Comparison of ENCODE assay signal across 9 mouse cellular contexts in genomic region chr10:60209237-60209636, GRCm38 (mm10). TPM values are rescaled to one million over a fixed set of nuclear protein-coding genes. Genes with fewer than 3 reads are reported as not detected.
A peak's percentile ranks its signal among the peaks of the same experiment; 100 is the strongest.
DNase-seq lines count a peak whose midpoint lies in the region; ATAC-seq lines count a peak whose summit lies in the region.
"Had no signal": no experiment of that assay in that cellular context is flagged by ENCODE, and none has a peak within 500 bp of the region (broad histone marks: within the 10 kb centered on the region; RNA-seq: fewer than 3 reads in every experiment).

No protein-coding gene starts in this region.

- H3K9ac ChIP-seq in kidney, embryonic 15.5 days = no peak overlapping the region
- H3K9ac ChIP-seq in forebrain, embryonic 12.5 days = no peak overlapping the region
- no peak overlapping the region for H3K9ac ChIP-seq in stomach, embryonic 16.5 days (ENCODE audit: low read length)

- intact Hi-C loops in heart, postnatal 10 days (cut with DNase I) = no loop called here
- intact Hi-C loops in left cerebral cortex, postnatal 10 days (cut with DNase I) = no loop called here

- DNase-seq in kidney, postnatal 36 days = no peak
- peak; percentile 83 for DNase-seq in adrenal gland, adult 8-10 months
- peak; percentile 89 to 92 for DNase-seq in heart, postnatal 10 days
- peak; percentile 44 to 80 for DNase-seq in left cerebral cortex, postnatal 10 days (ENCODE audit: extremely low spot score in 1 of 2, low spot score in 2 of 2)
- DNase-seq in ovary, adult 18-20 months (ENCODE audit: low spot score) = no peak

- H3K27ac ChIP-seq in kidney, embryonic 15.5 days = 0 out of 2 replicates have a peak overlapping the region, but pooled peaks have one; percentile 18
- 0 out of 2 replicates have a peak overlapping the region, but pooled peaks have one; percentile 36 for H3K27ac ChIP-seq in forebrain, embryonic 12.5 days
- peak overlapping the region; percentile 17; the same call in 1 of the 2 replicates for H3K27ac ChIP-seq in stomach, embryonic 16.5 days (ENCODE audit: low read length)

- WGBS in kidney, embryonic 15.5 days = 62% methylated on average over 5 of the region's 5 CpGs
- WGBS in forebrain, embryonic 12.5 days = 60% methylated on average over 5 of the region's 5 CpGs
- WGBS in stomach, embryonic 16.5 days = 48% methylated on average over 5 of the region's 5 CpGs

- no peak overlapping the region for H3K4me3 ChIP-seq in kidney, embryonic 15.5 days (replicated peaks)
- H3K4me3 ChIP-seq in forebrain, embryonic 12.5 days (replicated peaks) = no peak overlapping the region
- H3K4me3 ChIP-seq in stomach, embryonic 16.5 days (replicated peaks; ENCODE audit: low read length) = no peak overlapping the region
- H3K4me3 ChIP-seq: megakaryocyte, embryonic 14.5 days had no signal

- H3K9me3 ChIP-seq in kidney, embryonic 15.5 days (replicated peaks) = no peaks in the 10 kb centered on the region
- no peaks in the 10 kb centered on the region for H3K9me3 ChIP-seq in forebrain, embryonic 12.5 days
- H3K9me3 ChIP-seq in stomach, embryonic 16.5 days (replicated peaks; ENCODE audit: control insufficient read depth, low read length) = no peaks in the 10 kb centered on the region
- H3K9me3 ChIP-seq: megakaryocyte, embryonic 14.5 days had no signal

- peaks cover 39% of the 10 kb centered on the region for H3K4me1 ChIP-seq in kidney, embryonic 15.5 days
- peaks cover 53% of the 10 kb centered on the region for H3K4me1 ChIP-seq in forebrain, embryonic 12.5 days
- H3K4me1 ChIP-seq in stomach, embryonic 16.5 days (ENCODE audit: control insufficient read depth, insufficient read depth, low read length) = peaks cover 22% of the 10 kb centered on the region
- H3K4me1 ChIP-seq: megakaryocyte, embryonic 14.5 days had no signal

- H3K4me2 ChIP-seq in kidney, embryonic 15.5 days = no peak overlapping the region
- no peak overlapping the region for H3K4me2 ChIP-seq in forebrain, embryonic 12.5 days
- H3K4me2 ChIP-seq in stomach, embryonic 16.5 days (ENCODE audit: low read depth, low read length) = no peak overlapping the region

- no peak for ATAC-seq in kidney, embryonic 15.5 days (replicated peaks; ENCODE audit: low FRiP score)
- ATAC-seq in forebrain, embryonic 12.5 days (ENCODE audit: low FRiP score) = no peak
- ATAC-seq in stomach, embryonic 16.5 days (ENCODE audit: insufficient read depth, low FRiP score) = no peak; the same call in 1 of the 2 replicates

- H3K27me3 ChIP-seq in kidney, embryonic 15.5 days = no peaks in the 10 kb centered on the region
- H3K27me3 ChIP-seq in forebrain, embryonic 12.5 days = no peaks in the 10 kb centered on the region
- H3K27me3 ChIP-seq in stomach, embryonic 16.5 days (ENCODE audit: control insufficient read depth, insufficient read depth, low read length) = no peaks in the 10 kb centered on the region

- H3K36me3 ChIP-seq in kidney, embryonic 15.5 days = no peaks in the 10 kb centered on the region
- no peaks in the 10 kb centered on the region for H3K36me3 ChIP-seq in forebrain, embryonic 12.5 days (replicated peaks)
- H3K36me3 ChIP-seq in stomach, embryonic 16.5 days (ENCODE audit: control insufficient read depth, insufficient read depth, low read length) = no peaks in the 10 kb centered on the region

RNA-seq across cellular contexts. Expression of gene Chst3, which starts 9.8 kb away (rescaled TPM):
- 1.6 and 2.0 TPM in 2 replicates for polyA plus RNA-seq in kidney, embryonic 15.5 days (2015; fragmentation: Nextera tagmentation; extraction: Ambion mirVana)
- total RNA-seq in adrenal gland, adult 8-10 months (2022) = under 1 TPM; 0.70 to 1.00 (median 0.91) TPM
- 3.7 and 4.0 TPM in 2 replicates for polyA plus RNA-seq in forebrain, embryonic 12.5 days (2016; fragmentation: Nextera tagmentation; extraction: Ambion mirVana)
- total RNA-seq in heart, postnatal 10 days (2021) = 1 to 10 TPM; 1.4 to 1.8 TPM
- 1 to 10 TPM; 1.6 to 1.8 TPM for total RNA-seq in left cerebral cortex, postnatal 10 days (2021)
- 2.0 and 2.1 TPM in 2 replicates for polyA plus RNA-seq in stomach, embryonic 16.5 days (2015; fragmentation: Nextera tagmentation; extraction: Ambion mirVana)

Comparison
In these comparisons a context has a peak if more than half of its experiments do, and no peak if none do; other contexts are left out.
1. DNase-seq: peak in adrenal gland, adult 8-10 months (single experiment), heart, postnatal 10 days (2 of 2) and left cerebral cortex, postnatal 10 days (2 of 2); none in kidney, postnatal 36 days (0 of 2) and ovary, adult 18-20 months (single experiment).
2. Peak in every context shown above with its lines, with median percentiles within 50 percentile points of each other: H3K27ac ChIP-seq.